Mouse (Mus musculus) lung, adult 2 months (tissue): ENCODE measurements around the gene Ptrh1.

Experiments used
- CTCF ChIP-seq: fragments of 200-500 bp; IDR thresholded peaks from 2 replicates; pipeline ENCODE4 v1.5.1; 2011; ENCODE audit warnings: mild to moderate bottlenecking, low read length, control low read depth; ENCODE audit not compliant: insufficient read depth
- POLR2A ChIP-seq: fragments of 200-500 bp; IDR thresholded peaks from 2 replicates; pipeline ENCODE4 v1.6.1; 2011; ENCODE audit warnings: low read depth, mild to moderate bottlenecking, control low read depth, low read length, borderline replicate concordance; ENCODE audit errors: extremely low read depth

- no peak for TF ChIP-seq CTCF
- TF ChIP-seq POLR2A = no peak
Measured at GRCm38 (mm10) chr2:32742173-32742531, 33.4 kb upstream of the Ptrh1 start.
